Mouse (Mus musculus): ENCODE results near the gene Olfr224. TPM values are rescaled to one million over a fixed set of nuclear protein-coding genes. Genes with fewer than 3 reads are reported as not detected.
"Not testable (repeated sequence)": the region's sequence is repeated elsewhere in the genome, so short reads cannot be mapped to it uniquely, and the experiment has no call there.

Gene Olfr224
- polyA plus RNA-seq, 1 experiment: not detected

- H3K27ac ChIP-seq (ENCODE audit: insufficient read depth, low read depth, low read length): no peak within 1 kb of the TSS
- no peaks in the 10 kb centered on the region for H3K4me1 ChIP-seq (ENCODE audit: control insufficient read depth, insufficient read depth, low read length)
- no peak for TF ChIP-seq POLR2A (IDR thresholded peaks at IDR 0.05; ENCODE audit: insufficient read depth, low read depth, low read length)
- TF ChIP-seq CTCF (IDR thresholded peaks at IDR 0.05; ENCODE audit: insufficient read depth, low read depth, low read length): no peak
- no peak within 1 kb of the TSS for H3K4me3 ChIP-seq (ENCODE audit: insufficient read depth, low read depth, low read length)
- WGBS: 78% methylated on average over 1 of the region's 1 CpGs
Observed at GRCm38 (mm10) chr11:58555536-58555935, 14.8 kb downstream of the Olfr224 start, which contains the start of gene Olfr328. Olfr328 (minus strand) TSS chr11:58555636.

GRCm38 (mm10) chr11:58546322-58546721 lies 24.0 kb downstream of the Olfr224 start, which contains the start of gene Olfr329-ps:
Olfr329-ps (minus strand) TSS chr11:58546422.
- Histone ChIP-seq H3K4me3 (ENCODE audit: insufficient read depth, low read depth, low read length) (no peak within 1 kb of the TSS), H3K27ac (ENCODE audit: insufficient read depth, low read depth, low read length) (no peak within 1 kb of the TSS), H3K4me1 (ENCODE audit: control insufficient read depth, insufficient read depth, low read length) (no peaks in the 10 kb centered on the region)
- 81% methylated on average over 5 of the region's 5 CpGs for WGBS
- no peak for TF ChIP-seq CTCF (IDR thresholded peaks at IDR 0.05; ENCODE audit: insufficient read depth, low read depth, low read length)
- TF ChIP-seq POLR2A (IDR thresholded peaks at IDR 0.05; ENCODE audit: insufficient read depth, low read depth, low read length): no peak

- not testable (repeated sequence) for H3K4me3 ChIP-seq (ENCODE audit: insufficient read depth, low read depth, low read length); H3K4me1 ChIP-seq (ENCODE audit: control insufficient read depth, insufficient read depth, low read length); H3K27ac ChIP-seq (ENCODE audit: insufficient read depth, low read depth, low read length)
Observed at GRCm38 (mm10) chr11:58534736-58535135, 35.6 kb downstream of the Olfr224 start, which contains the start of gene Olfr330. Olfr330 (minus strand) TSS chr11:58534836.

- H3K4me1 ChIP-seq (ENCODE audit: control insufficient read depth, insufficient read depth, low read length); H3K27ac ChIP-seq (ENCODE audit: insufficient read depth, low read depth, low read length); H3K4me3 ChIP-seq (ENCODE audit: insufficient read depth, low read depth, low read length): not testable (repeated sequence)
- WGBS: 86% methylated on average over 7 of the region's 9 CpGs
Observed at GRCm38 (mm10) chr11:58519756-58520155, 50.6 kb downstream of the Olfr224 start.

- not testable (repeated sequence) for H3K4me1 ChIP-seq (ENCODE audit: control insufficient read depth, insufficient read depth, low read length); H3K4me3 ChIP-seq (ENCODE audit: insufficient read depth, low read depth, low read length)
- 94% methylated on average over 18 of the region's 18 CpGs for WGBS
Observed at GRCm38 (mm10) chr11:58518916-58519315, 51.4 kb downstream of the Olfr224 start.

More at GRCm38 (mm10) chr11:58518916-58519315, 51.4 kb downstream of the Olfr224 start:
- H3K27ac ChIP-seq (ENCODE audit: insufficient read depth, low read depth, low read length): not testable (repeated sequence)

Other genes starting within 250 kb of the Olfr224 start
- not detected in 2 replicates for gene Zfp672, start 240.2 kb downstream of the Olfr224 start, polyA plus RNA-seq (2012; ENCODE audit: insufficient read depth, insufficient read length, low replicate concordance, missing spikeins)
- gene Sh3bp5l, start 239.8 kb downstream of the Olfr224 start, polyA plus RNA-seq (2012; ENCODE audit: insufficient read depth, insufficient read length, low replicate concordance, missing spikeins): not detected in 2 replicates
- not detected in 2 replicates for gene Lypd8, start 191.5 kb downstream of the Olfr224 start, polyA plus RNA-seq (2012; ENCODE audit: insufficient read depth, insufficient read length, low replicate concordance, missing spikeins)
- gene 1810065E05Rik, start 149.4 kb downstream of the Olfr224 start, polyA plus RNA-seq (2012; ENCODE audit: insufficient read depth, insufficient read length, low replicate concordance, missing spikeins): not detected in 2 replicates
- gene Gm12253, start 138.0 kb downstream of the Olfr224 start, polyA plus RNA-seq (2012; ENCODE audit: insufficient read depth, insufficient read length, low replicate concordance, missing spikeins): not detected in 2 replicates
- not detected in 2 replicates for gene Lypd9, start 117.6 kb downstream of the Olfr224 start, polyA plus RNA-seq (2012; ENCODE audit: insufficient read depth, insufficient read length, low replicate concordance, missing spikeins)
- not detected in 2 replicates for gene Olfr30, start 108.3 kb downstream of the Olfr224 start, polyA plus RNA-seq (2012; ENCODE audit: insufficient read depth, insufficient read length, low replicate concordance, missing spikeins)
- not detected in 2 replicates for gene Olfr332, start 78.0 kb downstream of the Olfr224 start, polyA plus RNA-seq (2012; ENCODE audit: insufficient read depth, insufficient read length, low replicate concordance, missing spikeins)
- not detected in 2 replicates for gene Olfr331, start 68.0 kb downstream of the Olfr224 start, polyA plus RNA-seq (2012; ENCODE audit: insufficient read depth, insufficient read length, low replicate concordance, missing spikeins)
- gene Olfr330, start 35.7 kb downstream of the Olfr224 start, polyA plus RNA-seq (2012; ENCODE audit: insufficient read depth, insufficient read length, low replicate concordance, missing spikeins): not detected in 2 replicates
- not detected in 2 replicates for gene Olfr329-ps, start 24.1 kb downstream of the Olfr224 start, polyA plus RNA-seq (2012; ENCODE audit: insufficient read depth, insufficient read length, low replicate concordance, missing spikeins)
- gene Olfr328, start 14.9 kb downstream of the Olfr224 start, polyA plus RNA-seq (2012; ENCODE audit: insufficient read depth, insufficient read length, low replicate concordance, missing spikeins): not detected in 2 replicates
- gene Olfr325, start 7.2 kb upstream of the Olfr224 start, polyA plus RNA-seq (2012; ENCODE audit: insufficient read depth, insufficient read length, low replicate concordance, missing spikeins): not detected in 2 replicates
- gene Olfr324, start 24.6 kb upstream of the Olfr224 start, polyA plus RNA-seq (2012; ENCODE audit: insufficient read depth, insufficient read length, low replicate concordance, missing spikeins): not detected in 2 replicates
- gene 2210407C18Rik, start 45.5 kb upstream of the Olfr224 start, polyA plus RNA-seq (2012; ENCODE audit: insufficient read depth, insufficient read length, low replicate concordance, missing spikeins): not detected in 2 replicates
- not detected in 2 replicates for gene Olfr323, start 59.9 kb upstream of the Olfr224 start, polyA plus RNA-seq (2012; ENCODE audit: insufficient read depth, insufficient read length, low replicate concordance, missing spikeins)
- not detected in 2 replicates for gene Trim58, start 69.9 kb upstream of the Olfr224 start, polyA plus RNA-seq (2012; ENCODE audit: insufficient read depth, insufficient read length, low replicate concordance, missing spikeins)
- not detected in 2 replicates for gene Olfr322, start 88.2 kb upstream of the Olfr224 start, polyA plus RNA-seq (2012; ENCODE audit: insufficient read depth, insufficient read length, low replicate concordance, missing spikeins)
- gene Olfr320, start 110.5 kb upstream of the Olfr224 start, polyA plus RNA-seq (2012; ENCODE audit: insufficient read depth, insufficient read length, low replicate concordance, missing spikeins): not detected in 2 replicates
- gene Olfr319, start 128.6 kb upstream of the Olfr224 start, polyA plus RNA-seq (2012; ENCODE audit: insufficient read depth, insufficient read length, low replicate concordance, missing spikeins): not detected in 2 replicates
- gene Olfr318, start 153.5 kb upstream of the Olfr224 start, polyA plus RNA-seq (2012; ENCODE audit: insufficient read depth, insufficient read length, low replicate concordance, missing spikeins): not detected in 2 replicates
- gene Olfr317, start 168.7 kb upstream of the Olfr224 start, polyA plus RNA-seq (2012; ENCODE audit: insufficient read depth, insufficient read length, low replicate concordance, missing spikeins): not detected in 2 replicates
- gene Olfr316, start 182.2 kb upstream of the Olfr224 start, polyA plus RNA-seq (2012; ENCODE audit: insufficient read depth, insufficient read length, low replicate concordance, missing spikeins): not detected in 2 replicates
- not detected in 2 replicates for gene Olfr315, start 202.6 kb upstream of the Olfr224 start, polyA plus RNA-seq (2012; ENCODE audit: insufficient read depth, insufficient read length, low replicate concordance, missing spikeins)
- not detected in 2 replicates for gene Olfr314, start 212.4 kb upstream of the Olfr224 start, polyA plus RNA-seq (2012; ENCODE audit: insufficient read depth, insufficient read length, low replicate concordance, missing spikeins)
- gene Fam183b, start 231.4 kb upstream of the Olfr224 start, polyA plus RNA-seq (2012; ENCODE audit: insufficient read depth, insufficient read length, low replicate concordance, missing spikeins): not detected in 2 replicates
- gene Olfr313, start 244.4 kb upstream of the Olfr224 start, polyA plus RNA-seq (2012; ENCODE audit: insufficient read depth, insufficient read length, low replicate concordance, missing spikeins): not detected in 2 replicates